Mouse (Mus musculus) limb, embryonic 14.5 days (tissue): Measurements from ENCODE around the gene Tead2. TPM values are rescaled to one million over a fixed set of nuclear protein-coding genes. Genes with fewer than 3 reads are reported as not detected.

Source experiments
- ATAC-seq: fragments of 200-750 bp; cut with Nextera tagmentation; 2 replicates; pipeline ENCODE4 v1.8.0; 2017; ENCODE audit warnings: low read depth, moderate number of reproducible peaks, moderate TSS enrichment; ENCODE audit not compliant: low FRiP score
- DNase-seq: peaks from one replicate; pipeline ENCODE4 v3.0.0-alpha.2; 2015; ENCODE audit warnings: low spot score
- H3K27ac ChIP-seq: fragments of 300-500 bp; sonication (generic); replicated peaks from 2 replicates; pipeline ENCODE4 v1.5.1; 2014; ENCODE audit warnings: low read depth, mild to moderate bottlenecking, low read length, moderate library complexity, mixed read lengths
- H3K27me3 ChIP-seq: fragments of 300-500 bp; sonication (generic); 2 replicates; pipeline ENCODE4 v1.6.1; 2014; ENCODE audit warnings: low read length, mixed read lengths; ENCODE audit not compliant: control insufficient read depth, insufficient read depth
- H3K36me3 ChIP-seq: fragments of 300-500 bp; sonication (generic); 2 replicates; pipeline ENCODE4 v1.6.1; 2014; ENCODE audit warnings: mild to moderate bottlenecking, low read length, moderate library complexity, mixed read lengths; ENCODE audit not compliant: control insufficient read depth, insufficient read depth
- H3K4me1 ChIP-seq: fragments of 300-500 bp; sonication (generic); 2 replicates; pipeline ENCODE4 v1.6.1; 2014; ENCODE audit warnings: antibody characterized with exemption, low read length, mixed read lengths; ENCODE audit not compliant: control insufficient read depth, insufficient read depth
- H3K4me2 ChIP-seq: fragments of 300-500 bp; sonication (generic); replicated peaks from 2 replicates; pipeline ENCODE4 v1.6.1; 2014; ENCODE audit warnings: low read depth, mild to moderate bottlenecking, low read length, moderate library complexity; ENCODE audit not compliant: severe bottlenecking
- H3K4me3 ChIP-seq: fragments of 300-500 bp; sonication (generic); replicated peaks from 2 replicates; pipeline ENCODE4 v1.5.1; 2014; ENCODE audit warnings: low read length
- H3K9ac ChIP-seq: fragments of 300-500 bp; sonication (generic); 2 replicates; pipeline ENCODE4 v1.6.1; 2014; ENCODE audit warnings: mild to moderate bottlenecking, low read depth, low read length, moderate library complexity; ENCODE audit not compliant: severe bottlenecking
- H3K9me3 ChIP-seq: fragments of 300-500 bp; sonication (generic); 2 replicates; pipeline ENCODE4 v1.6.1; 2016; ENCODE audit warnings: low read length; ENCODE audit not compliant: control insufficient read depth
- POLR2A ChIP-seq: fragments of 200-500 bp; IDR thresholded peaks from 2 replicates; pipeline ENCODE4 v1.8.0; 2012; ENCODE audit warnings: inconsistent platforms, mild to moderate bottlenecking, moderate library complexity, borderline replicate concordance; ENCODE audit not compliant: insufficient read depth, insufficient read length; ENCODE audit errors: extremely low read depth
- WGBS: fragments of 180-500 bp; shearing (Covaris S2); extraction: QIAGEN DNeasy Blood & Tissue Kit; methylation state at CpG from one replicate; pipeline ENCODE4 v1.1.7; 2014; 5-methylcytosine and 5-hydroxymethylcytosine counted together
- polyA plus RNA-seq, 2 experiments: library from polyadenylated mRNA; depleted of rRNA in 1 of 2; stranded (reverse) in 1 of 2; unstranded in 1 of 2; fragments of >200 nt; fragmentation: Nextera tagmentation in 1 of 2; extraction: Ambion mirVana in 1 of 2; gene quantifications; 2 replicates each; pipeline versions ENCODE4 v1.2.1 to v1.2.3; 2012 to 2014

Tead2 gene
- polyA plus RNA-seq, 2 experiments, result 143 to 450 TPM

DNA sequence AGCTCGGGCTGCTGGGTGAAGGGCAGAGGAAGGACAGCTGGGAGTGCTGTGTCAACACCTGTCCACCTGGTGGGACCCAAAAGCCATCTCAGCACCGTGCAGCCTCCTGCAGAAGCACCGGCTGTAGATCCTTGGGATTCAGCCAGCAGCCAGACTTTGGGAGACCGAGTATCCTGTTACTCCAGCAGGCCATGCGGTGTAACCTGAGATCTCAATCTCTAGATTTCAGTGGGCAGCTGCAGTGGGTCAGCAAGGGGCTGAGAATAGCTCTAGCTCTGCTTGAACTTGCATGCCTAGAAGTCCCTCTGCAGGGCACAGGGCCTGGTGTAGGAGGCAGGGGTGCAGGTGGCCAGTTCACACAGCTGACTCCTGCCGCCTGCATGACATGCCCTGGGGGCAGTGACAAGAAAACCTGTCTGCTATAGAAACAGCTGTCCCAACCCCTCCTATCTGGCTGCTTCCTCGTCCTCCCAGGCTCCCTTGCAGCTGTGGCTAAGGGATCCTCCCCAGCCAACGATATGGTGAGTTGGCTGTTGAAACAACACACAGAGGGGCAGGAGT is 23.7 kb upstream of the Tead2 start:
- no peaks in the 10 kb centered on the region for H3K27me3 ChIP-seq

GRCm38 (mm10) chr7:45192585-45193310 is 22.8 kb upstream of the Tead2 start:
- 74% methylated on average over 7 of the region's 7 CpGs for WGBS
- no peaks in the 10 kb centered on the region for H3K27me3 ChIP-seq
- H3K4me3 ChIP-seq, result no peak overlapping the region
- no peak overlapping the region for H3K4me2 ChIP-seq
- TF ChIP-seq POLR2A, result no peak
- H3K9me3 ChIP-seq, result no peaks in the 10 kb centered on the region
- no peak for ATAC-seq
- no peak overlapping the region for H3K27ac ChIP-seq
- H3K9ac ChIP-seq, result 0 out of 2 replicates have a peak overlapping the region, but pooled peaks have one; percentile 25
- H3K36me3 ChIP-seq, result no peaks in the 10 kb centered on the region
- peaks cover 4% of the 10 kb centered on the region for H3K4me1 ChIP-seq
- no peak for DNase-seq

More for the DNA sequence above, 23.7 kb upstream of the Tead2 start:
- Histone ChIP-seq H3K27ac (0 out of 2 replicates have a peak overlapping the region, but pooled peaks have one; percentile 3), H3K4me1 (peaks cover 4% of the 10 kb centered on the region), H3K9ac (no peak overlapping the region), H3K9me3 (no peaks in the 10 kb centered on the region), H3K4me2 (no peak overlapping the region), H3K36me3 (no peaks in the 10 kb centered on the region), H3K4me3 (no peak overlapping the region)
- WGBS, result 9% methylated on average over 8 of the region's 8 CpGs
- TF ChIP-seq POLR2A, result no peak
- peak; percentile 89 for ATAC-seq
- peak; percentile 74 for DNase-seq

- ATAC-seq (no peak), DNase-seq (no peak)
- Histone ChIP-seq H3K36me3 (no peaks in the 10 kb centered on the region), H3K4me2 (no peak overlapping the region), H3K4me3 (no peak overlapping the region), H3K27me3 (no peaks in the 10 kb centered on the region), H3K27ac (no peak overlapping the region), H3K9ac (peak overlapping the region; percentile 25; the same call in 1 of the 2 replicates), H3K9me3 (no peaks in the 10 kb centered on the region), H3K4me1 (peaks cover 4% of the 10 kb centered on the region)
- 63% methylated on average over 5 of the region's 5 CpGs for WGBS
- no peak for TF ChIP-seq POLR2A
Measured at GRCm38 (mm10) chr7:45193406-45193805, 22.1 kb upstream of the Tead2 start.

GRCm38 (mm10) chr7:45193871-45194785 is 21.4 kb upstream of the Tead2 start:
- no peak for TF ChIP-seq POLR2A
- Histone ChIP-seq H3K27ac (no peak overlapping the region), H3K4me1 (peaks cover 4% of the 10 kb centered on the region), H3K4me2 (no peak overlapping the region), H3K27me3 (no peaks in the 10 kb centered on the region), H3K9me3 (no peaks in the 10 kb centered on the region), H3K36me3 (no peaks in the 10 kb centered on the region), H3K9ac (peak overlapping the region; percentile 25; the same call in 1 of the 2 replicates), H3K4me3 (no peak overlapping the region)
- DNase-seq (no peak), ATAC-seq (no peak)
- 78% methylated on average over 14 of the region's 17 CpGs for WGBS
